In the genomic region with DNA sequence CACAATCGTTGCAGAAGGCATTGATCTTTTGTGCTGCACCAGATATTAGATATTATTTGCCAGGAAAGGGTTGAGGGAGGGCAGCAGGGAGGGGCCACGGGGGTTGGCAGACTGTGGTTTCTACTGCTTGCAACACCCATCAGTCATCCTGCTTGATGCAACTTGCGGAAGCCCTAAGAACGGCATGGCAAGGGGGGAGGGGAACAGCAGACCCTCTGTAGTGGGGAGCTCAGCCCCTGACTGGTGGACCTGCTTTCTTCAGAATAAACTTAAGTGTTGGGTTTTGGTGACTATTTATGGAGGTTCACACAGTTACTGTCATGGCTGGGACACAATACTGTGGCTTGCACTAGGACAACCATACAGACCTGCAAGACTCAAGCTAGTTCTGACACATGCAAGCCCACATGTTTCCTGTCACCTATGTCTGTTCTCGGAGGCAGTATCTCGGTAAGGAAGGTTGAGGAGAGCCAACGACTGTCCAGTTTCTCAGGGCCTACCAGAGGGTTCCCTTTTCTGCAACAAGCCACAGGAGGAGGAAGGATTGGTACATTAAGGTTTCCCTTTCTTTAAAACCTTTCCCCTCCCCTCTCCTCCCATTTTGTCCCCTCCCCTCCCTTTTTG, we compare ENCODE assay signal across 12 mouse cellular contexts. TPM values are rescaled to one million over a fixed set of nuclear protein-coding genes. Genes with fewer than 3 reads are reported as not detected.
A peak's percentile ranks its signal among the peaks of the same experiment; 100 is the strongest.
DNase-seq lines count a peak whose midpoint lies in the region; ATAC-seq and TF ChIP-seq lines count a peak whose summit lies in the region.
"Had no signal": no experiment of that assay in that cellular context is flagged by ENCODE, and none has a peak within 500 bp of the region (broad histone marks: within the 10 kb centered on the region; RNA-seq: fewer than 3 reads in every experiment).

No protein-coding gene starts in this region.

- no peaks in the 10 kb centered on the region for H3K27me3 ChIP-seq in liver, embryonic 12.5 days (replicated peaks)
- H3K27me3 ChIP-seq in hindbrain, embryonic 10.5 days (ENCODE audit: insufficient read depth, poor library complexity, severe bottlenecking): no peaks in the 10 kb centered on the region
- H3K27me3 ChIP-seq: midbrain, embryonic 13.5 days had no signal

- H3K36me3 ChIP-seq in liver, embryonic 12.5 days: no peaks in the 10 kb centered on the region
- H3K36me3 ChIP-seq in hindbrain, embryonic 10.5 days: no peaks in the 10 kb centered on the region
- H3K36me3 ChIP-seq: forebrain, embryonic 10.5 days; midbrain, embryonic 13.5 days had no signal

- ATAC-seq in liver, embryonic 12.5 days: peak; percentile 32; the same call in 1 of the 2 replicates
- peak; percentile 29; the same call in 1 of the 2 replicates for ATAC-seq in megakaryocyte-erythroid progenitor cell, adult 5-6 weeks (replicated peaks; ENCODE audit: low FRiP score, low TSS enrichment, poor library complexity, severe bottlenecking)
- ATAC-seq: midbrain, embryonic 13.5 days had no signal

- no peak overlapping the region for H3K4me3 ChIP-seq in lung, adult 2 months (replicated peaks; ENCODE audit: extremely low read depth, low read depth, low read length)
- H3K4me3 ChIP-seq in liver, embryonic 12.5 days: no peak overlapping the region
- no peak overlapping the region for H3K4me3 ChIP-seq in hindbrain, embryonic 10.5 days
- H3K4me3 ChIP-seq: forebrain, embryonic 10.5 days; midbrain, embryonic 13.5 days had no signal

- no peak for TF ChIP-seq CTCF in lung, adult 2 months (IDR thresholded peaks at IDR 0.05; ENCODE audit: insufficient read depth, low read length)

- no peaks in the 10 kb centered on the region for H3K9me3 ChIP-seq in liver, embryonic 12.5 days (replicated peaks)
- H3K9me3 ChIP-seq in hindbrain, embryonic 10.5 days: no peaks in the 10 kb centered on the region
- H3K9me3 ChIP-seq: forebrain, embryonic 10.5 days; midbrain, embryonic 13.5 days had no signal

- H3K4me1 ChIP-seq in lung, adult 2 months (ENCODE audit: control insufficient read depth, insufficient read depth, low read length): no peaks in the 10 kb centered on the region; the same call in 1 of the 2 replicates
- peaks cover 18% of the 10 kb centered on the region for H3K4me1 ChIP-seq in liver, embryonic 12.5 days
- no peaks in the 10 kb centered on the region for H3K4me1 ChIP-seq in hindbrain, embryonic 10.5 days (replicated peaks)
- H3K4me1 ChIP-seq: forebrain, embryonic 10.5 days; midbrain, embryonic 13.5 days had no signal

- peak overlapping the region; percentile 55 for H3K4me2 ChIP-seq in liver, embryonic 12.5 days
- H3K4me2 ChIP-seq: midbrain, embryonic 13.5 days had no signal

- TF ChIP-seq POLR2A in lung, adult 2 months (IDR thresholded peaks at IDR 0.05; ENCODE audit: borderline replicate concordance, extremely low read depth, low read depth, low read length): no peak

- peak overlapping the region; percentile 36; the same call in 1 of the 2 replicates for H3K27ac ChIP-seq in liver, embryonic 12.5 days
- H3K27ac ChIP-seq in hindbrain, embryonic 10.5 days: no peak overlapping the region
- H3K27ac ChIP-seq: forebrain, embryonic 10.5 days; midbrain, embryonic 13.5 days had no signal

- H3K9ac ChIP-seq in liver, embryonic 12.5 days: no peak overlapping the region
- H3K9ac ChIP-seq: midbrain, embryonic 13.5 days had no signal

- 47% methylated on average over 7 of the region's 7 CpGs for WGBS in lung, adult 2 months
- 20% methylated on average over 7 of the region's 7 CpGs for WGBS in liver, embryonic 12.5 days (ENCODE audit: insufficient replicate concordance)
- 82% methylated on average over 7 of the region's 7 CpGs for WGBS in hindbrain, embryonic 10.5 days

- peak; percentile 36 to 48 for DNase-seq in lung, adult 18-20 months
- no peak for DNase-seq in lung, adult 2 months
- peak; percentile 79 for DNase-seq in thymus, postnatal 25 days
- no peak for DNase-seq in kidney, postnatal 14 days
- no peak for DNase-seq in kidney, postnatal 36 days
- no peak for DNase-seq in hindbrain, embryonic 10.5 days (ENCODE audit: low spot score)
- DNase-seq: adrenal gland, postnatal 25 days; kidney, adult 11 months had no signal

RNA-seq across cellular contexts. Expression of gene Rubcnl, which starts 53.6 kb away (rescaled TPM):
- polyA plus RNA-seq in lung, adult 2 months (2012; rRNA removed): 1.6 and 2.9 TPM in 2 replicates
- 0.19 and 0.22 TPM in 2 replicates for polyA plus RNA-seq in liver, embryonic 12.5 days (2016; fragmentation: Nextera tagmentation; extraction: Ambion mirVana)
- 0.11 and 0.22 TPM in 2 replicates for total RNA-seq in megakaryocyte-erythroid progenitor cell, adult 5-6 weeks (2014; fragmentation: Nextera tagmentation)
- 0.34 TPM in 1 of 2 replicates, not detected in the other for total RNA-seq in megakaryocyte-erythroid progenitor cell, adult 5-6 weeks (2017)
- 0.13 and 0.29 TPM in 2 replicates for polyA plus RNA-seq in hindbrain, embryonic 10.5 days (2016; fragmentation: Nextera tagmentation; extraction: Ambion mirVana)

Comparison
In these comparisons a context has a peak if more than half of its experiments do, and no peak if none do; other contexts are left out.
1. DNase-seq: peak in lung, adult 18-20 months (2 of 2) and thymus, postnatal 25 days (single experiment); none in lung, adult 2 months (single experiment), kidney, postnatal 14 days (single experiment), kidney, postnatal 36 days (0 of 2) and hindbrain, embryonic 10.5 days (single experiment).